Mouse (Mus musculus) forebrain, postnatal 0 days (tissue): ENCODE data around the gene Adam10. TPM values are rescaled to one million over a fixed set of nuclear protein-coding genes. Genes with fewer than 3 reads are reported as not detected.
A peak's percentile ranks its signal among the peaks of the same experiment; 100 is the strongest.

Source experiments
- ATAC-seq: fragments of 200-750 bp; cut with Nextera tagmentation; 2 replicates; pipeline ENCODE4 v1.8.0; 2017; ENCODE audit warnings: mild to moderate bottlenecking, moderate library complexity
- DNase-seq: peaks from one replicate; pipeline ENCODE4 v3.0.0-alpha.2; 2015
- H3K27ac ChIP-seq: fragments of 300-500 bp; sonication (generic); 2 replicates; pipeline ENCODE4 v1.5.1; 2014; ENCODE audit warnings: low read depth, mild to moderate bottlenecking, antibody characterized with exemption, low read length, moderate library complexity, mixed read lengths
- H3K27me3 ChIP-seq: fragments of 300-500 bp; sonication (generic); 2 replicates; pipeline ENCODE4 v1.6.1; 2014; ENCODE audit warnings: mild to moderate bottlenecking, low read length, mixed read lengths; ENCODE audit not compliant: insufficient read depth
- H3K36me3 ChIP-seq: fragments of 300-500 bp; sonication (generic); 2 replicates; pipeline ENCODE4 v1.6.1; 2014; ENCODE audit warnings: mild to moderate bottlenecking, moderate library complexity; ENCODE audit not compliant: insufficient read depth
- H3K4me1 ChIP-seq: fragments of 300-500 bp; sonication (generic); 2 replicates; pipeline ENCODE4 v1.6.1; 2014; ENCODE audit warnings: antibody characterized with exemption; ENCODE audit not compliant: insufficient read depth
- H3K4me2 ChIP-seq: fragments of 300-500 bp; sonication (generic); 2 replicates; pipeline ENCODE4 v1.6.1; 2014; ENCODE audit warnings: low read depth, mild to moderate bottlenecking, moderate library complexity
- H3K4me3 ChIP-seq: fragments of 300-500 bp; sonication (generic); 2 replicates; pipeline ENCODE4 v1.5.1; 2014; ENCODE audit warnings: low read depth, low read length, mixed read lengths
- H3K9ac ChIP-seq: fragments of 300-500 bp; sonication (generic); 2 replicates; pipeline ENCODE4 v1.6.1; 2014; ENCODE audit warnings: mild to moderate bottlenecking
- H3K9me3 ChIP-seq: fragments of 300-500 bp; sonication (generic); 2 replicates; pipeline ENCODE4 v1.6.1; 2016; ENCODE audit warnings: low read length
- CTCF ChIP-seq: sonication (generic); IDR thresholded peaks from 2 replicates; pipeline ENCODE4 v1.5.1; 2016; ENCODE audit warnings: antibody characterized with exemption, control low read depth, low read depth
- WGBS: fragments of 180-500 bp; shearing (Covaris S2); extraction: QIAGEN DNeasy Blood & Tissue Kit; methylation state at CpG from one replicate; pipeline ENCODE4 v1.1.7; 2014; 5-methylcytosine and 5-hydroxymethylcytosine counted together
- polyA plus RNA-seq: library from polyadenylated mRNA; unstranded; fragments of >200 nt; fragmentation: Nextera tagmentation; extraction: Ambion mirVana; gene quantifications from 2 replicates; pipeline ENCODE4 v1.2.1, GENCODE M21; 2015
- total RNA-seq: library from RNA; depleted of rRNA; stranded (reverse); fragments of >200 nt; gene quantifications from 2 replicates; pipeline ENCODE4 v1.2.3, GENCODE M21; 2014

Gene Adam10
- total and polyA plus RNA-seq, 2 experiments from 2014 or later: 21.8 to 47.1 TPM

GRCm38 (mm10) chr9:70671772-70672579 is 6.8 kb upstream of the Adam10 start:
- Histone ChIP-seq H3K27ac (no peak overlapping the region), H3K4me1 (no peaks in the 10 kb centered on the region), H3K9me3 (no peaks in the 10 kb centered on the region), H3K4me3 (no peak overlapping the region), H3K4me2 (no peak overlapping the region), H3K36me3 (no peaks in the 10 kb centered on the region), H3K9ac (no peak overlapping the region), H3K27me3 (no peaks in the 10 kb centered on the region)
- no peak for ATAC-seq
- WGBS: 42% methylated on average over 10 of the region's 10 CpGs
- no peak for DNase-seq
- peak; percentile 40; the same call in 1 of the 2 replicates for TF ChIP-seq CTCF

DNA sequence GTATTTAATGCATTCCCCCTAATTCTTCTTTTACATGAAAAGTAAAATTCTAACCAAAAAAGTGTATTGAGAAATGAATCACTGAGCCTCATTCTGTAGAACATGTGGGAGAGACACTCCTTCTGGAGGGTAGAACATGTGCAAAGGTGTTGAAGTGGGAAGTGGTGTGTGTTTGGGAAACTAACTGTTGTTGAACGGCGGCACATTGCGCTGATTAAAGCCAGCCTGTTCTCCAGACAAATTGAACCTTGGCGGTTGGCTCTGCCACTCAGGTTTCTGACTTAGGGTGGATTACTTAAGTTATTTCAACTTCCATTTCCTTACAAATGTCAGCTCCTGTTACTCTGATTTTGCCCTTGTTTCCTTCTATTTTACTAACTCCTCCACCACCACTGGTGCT is 5.1 kb upstream of the Adam10 start:
- 95% methylated on average over 4 of the region's 4 CpGs for WGBS
- no peaks in the 10 kb centered on the region for H3K4me1 ChIP-seq

DNA sequence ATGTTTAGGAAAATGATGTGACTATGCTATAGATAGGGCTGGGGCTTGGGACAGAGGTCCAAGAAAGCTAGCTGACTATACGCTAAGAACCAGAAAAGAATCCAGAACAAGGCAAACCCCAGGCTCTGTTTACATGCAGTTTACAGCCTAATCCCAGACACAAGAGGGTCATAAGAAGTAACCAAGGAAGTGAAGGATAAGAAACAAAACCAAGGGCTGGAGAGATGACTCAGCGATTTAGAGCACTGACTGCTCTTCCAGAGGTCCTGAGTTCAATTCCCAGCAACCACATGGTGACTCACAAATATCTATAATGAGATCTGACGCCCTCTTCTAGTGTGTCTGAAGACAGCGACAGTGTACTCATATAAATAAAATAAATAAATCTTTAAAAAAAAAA is 3.7 kb upstream of the Adam10 start:
- no peak overlapping the region for H3K27ac ChIP-seq
- no peaks in the 10 kb centered on the region for H3K36me3 ChIP-seq
- H3K9me3 ChIP-seq: no peaks in the 10 kb centered on the region
- H3K9ac ChIP-seq: no peak overlapping the region
- no peak overlapping the region for H3K4me3 ChIP-seq
- no peak overlapping the region for H3K4me2 ChIP-seq
- DNase-seq (no peak), ATAC-seq (no peak)
- H3K4me1 ChIP-seq: no peaks in the 10 kb centered on the region
- TF ChIP-seq CTCF: no peak
- no peaks in the 10 kb centered on the region for H3K27me3 ChIP-seq
- 82% methylated on average over 4 of the region's 4 CpGs for WGBS

More for the DNA sequence above, 5.1 kb upstream of the Adam10 start:
- Histone ChIP-seq H3K4me3 (no peak overlapping the region), H3K9me3 (no peaks in the 10 kb centered on the region), H3K9ac (no peak overlapping the region), H3K27me3 (no peaks in the 10 kb centered on the region), H3K36me3 (no peaks in the 10 kb centered on the region), H3K4me2 (no peak overlapping the region), H3K27ac (no peak overlapping the region)
- no peak for TF ChIP-seq CTCF
- ATAC-seq (no peak), DNase-seq (no peak)

DNA sequence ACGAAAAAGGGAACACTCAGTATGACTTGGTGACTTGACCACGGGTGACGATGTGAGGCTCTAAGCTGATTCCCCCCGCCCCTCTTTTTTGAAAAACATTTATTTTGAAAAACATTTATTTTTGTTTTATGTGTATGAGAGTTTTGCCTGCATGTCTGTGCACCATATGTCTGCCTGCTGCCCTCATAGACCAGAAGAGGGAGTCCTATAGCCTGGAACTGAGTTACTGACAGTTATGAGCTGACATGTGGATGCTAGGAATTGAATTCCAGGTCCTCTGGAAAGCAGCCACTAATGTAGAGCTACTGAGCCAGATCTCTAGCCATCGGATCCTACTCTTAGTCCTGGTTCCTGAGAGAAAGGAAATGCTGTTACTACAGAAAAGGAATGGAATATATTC is 2.8 kb upstream of the Adam10 start:
- H3K4me2 ChIP-seq: no peak overlapping the region
- H3K4me1 ChIP-seq: 0 out of 2 replicates have a peak, but pooled peaks cover 2% of the 10 kb centered on the region
- H3K9me3 ChIP-seq: no peaks in the 10 kb centered on the region
- ATAC-seq (no peak), DNase-seq (no peak)
- H3K9ac ChIP-seq: no peak overlapping the region
- 89% methylated on average over 5 of the region's 5 CpGs for WGBS
- H3K27me3 ChIP-seq: no peaks in the 10 kb centered on the region
- no peak overlapping the region for H3K4me3 ChIP-seq
- H3K27ac ChIP-seq: no peak overlapping the region
- TF ChIP-seq CTCF: no peak
- no peaks in the 10 kb centered on the region for H3K36me3 ChIP-seq

- no peak for TF ChIP-seq CTCF
- Histone ChIP-seq H3K4me3 (peak overlapping the region; percentile 96), H3K27ac (peak overlapping the region; percentile 97), H3K9me3 (no peaks in the 10 kb centered on the region), H3K27me3 (no peaks in the 10 kb centered on the region), H3K4me2 (peak overlapping the region; percentile 69), H3K36me3 (no peaks in the 10 kb centered on the region), H3K4me1 (0 out of 2 replicates have a peak, but pooled peaks cover 5% of the 10 kb centered on the region), H3K9ac (peak overlapping the region; percentile 90)
- DNase-seq: peak; percentile 49
- peak; percentile 66 for ATAC-seq
- under 1% methylated on average over 73 of the region's 103 CpGs for WGBS
Measured at GRCm38 (mm10) chr9:70679132-70680091, 615 bp downstream of the Adam10 start.

DNA sequence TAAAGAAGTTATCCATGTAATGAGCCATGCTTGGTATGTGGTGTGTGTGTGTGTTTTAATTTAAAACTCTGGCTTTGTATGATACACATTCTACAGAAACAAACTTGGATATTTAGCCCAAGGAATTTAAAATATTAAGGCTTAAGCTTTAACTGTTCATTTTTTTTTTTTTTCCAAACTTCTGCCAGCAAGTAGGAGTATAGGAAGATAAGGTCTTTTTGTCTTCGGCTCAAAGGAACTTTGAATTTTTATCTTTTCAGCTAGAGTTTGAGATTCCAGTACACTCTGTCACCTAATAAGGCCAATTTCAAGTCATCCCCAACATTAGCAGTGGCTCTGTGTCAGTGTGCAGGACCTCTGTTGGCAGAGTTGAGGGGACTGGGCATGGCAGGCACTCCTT is 3.4 kb downstream of the Adam10 start:
- no peaks in the 10 kb centered on the region for H3K36me3 ChIP-seq
- H3K9me3 ChIP-seq: no peaks in the 10 kb centered on the region
- no peak for TF ChIP-seq CTCF
- H3K4me1 ChIP-seq: 0 out of 2 replicates have a peak, but pooled peaks cover 5% of the 10 kb centered on the region
- no peak overlapping the region for H3K4me2 ChIP-seq
- H3K4me3 ChIP-seq: no peak overlapping the region
- WGBS: 67% methylated on average over 1 of the region's 1 CpGs
- no peaks in the 10 kb centered on the region for H3K27me3 ChIP-seq
- no peak overlapping the region for H3K9ac ChIP-seq
- no peak for DNase-seq
- ATAC-seq: no peak
- no peak overlapping the region for H3K27ac ChIP-seq
